Comparison of ENCODE assay signal across 11 mouse cellular contexts in genomic region chr7:142537181-142537580, GRCm38 (mm10). TPM values are rescaled to one million over a fixed set of nuclear protein-coding genes. Genes with fewer than 3 reads are reported as not detected.
DNase-seq lines count a peak whose midpoint lies in the region; ATAC-seq and TF ChIP-seq lines count a peak whose summit lies in the region.
"Had no signal": no experiment of that assay in that cellular context is flagged by ENCODE, and none has a peak within 500 bp of the region (broad histone marks: within the 10 kb centered on the region; RNA-seq: fewer than 3 reads in every experiment).

No protein-coding gene starts in this region.

- peak overlapping the region; percentile 61 for H3K27ac ChIP-seq in heart, embryonic 16.5 days (ENCODE audit: low read length)
- peak overlapping the region; percentile 96 for H3K27ac ChIP-seq in stomach, embryonic 14.5 days (ENCODE audit: low read length)
- H3K27ac ChIP-seq in stomach, postnatal 0 days (replicated peaks): no peak overlapping the region
- peak overlapping the region; percentile 92 for H3K27ac ChIP-seq in limb, embryonic 15.5 days

- no peak overlapping the region for H3K4me2 ChIP-seq in heart, embryonic 16.5 days (ENCODE audit: low read depth, low read length)
- H3K4me2 ChIP-seq in stomach, embryonic 14.5 days (replicated peaks; ENCODE audit: low read depth, low read length): no peak overlapping the region
- no peak overlapping the region for H3K4me2 ChIP-seq in stomach, postnatal 0 days (replicated peaks; ENCODE audit: low read depth)
- H3K4me2 ChIP-seq in limb, embryonic 15.5 days: no peak overlapping the region

- 66% methylated on average over 5 of the region's 5 CpGs for WGBS in heart, embryonic 16.5 days
- 46% methylated on average over 5 of the region's 5 CpGs for WGBS in stomach, embryonic 14.5 days
- WGBS in stomach, postnatal 0 days: 62% methylated on average over 5 of the region's 5 CpGs
- WGBS in limb, embryonic 15.5 days: 38% methylated on average over 5 of the region's 5 CpGs
- 86% methylated on average over 5 of the region's 5 CpGs for WGBS in lung, adult 2 months

- no peak for ATAC-seq in heart, embryonic 16.5 days (replicated peaks; ENCODE audit: extremely low read depth, insufficient read depth, low FRiP score)
- no peak for ATAC-seq in stomach, embryonic 14.5 days (ENCODE audit: insufficient number of reproducible peaks, insufficient read depth, low FRiP score, low read depth)
- no peak for ATAC-seq in stomach, postnatal 0 days (ENCODE audit: low FRiP score, low TSS enrichment)
- no peak for ATAC-seq in limb, embryonic 15.5 days (ENCODE audit: insufficient number of reproducible peaks, low FRiP score, low TSS enrichment, low read depth)

- no peaks in the 10 kb centered on the region for H3K27me3 ChIP-seq in heart, embryonic 16.5 days (ENCODE audit: control insufficient read depth, insufficient read depth, low read length)
- no peaks in the 10 kb centered on the region for H3K27me3 ChIP-seq in stomach, embryonic 14.5 days (ENCODE audit: control insufficient read depth, insufficient read depth, low read length)
- H3K27me3 ChIP-seq in stomach, postnatal 0 days (ENCODE audit: control insufficient read depth, insufficient read depth, low read length): no peaks in the 10 kb centered on the region
- H3K27me3 ChIP-seq in limb, embryonic 15.5 days: no peaks in the 10 kb centered on the region

- H3K9ac ChIP-seq in heart, embryonic 16.5 days (ENCODE audit: low read length): 0 out of 2 replicates have a peak overlapping the region, but pooled peaks have one; percentile 47
- H3K9ac ChIP-seq in stomach, embryonic 14.5 days (replicated peaks; ENCODE audit: low read depth, low read length): no peak overlapping the region
- H3K9ac ChIP-seq in stomach, postnatal 0 days (ENCODE audit: low read length): no peak overlapping the region
- H3K9ac ChIP-seq in limb, embryonic 15.5 days: no peak overlapping the region
- H3K9ac ChIP-seq: forebrain, postnatal 0 days had no signal

- TF ChIP-seq EP300 in stomach, postnatal 0 days (optimal IDR thresholded peaks at IDR 0.05): no peak

- H3K36me3 ChIP-seq in heart, embryonic 16.5 days (ENCODE audit: control insufficient read depth, insufficient read depth): 0 out of 2 replicates have a peak, but pooled peaks cover 5% of the 10 kb centered on the region
- peaks cover 4% of the 10 kb centered on the region; the same call in 1 of the 2 replicates for H3K36me3 ChIP-seq in stomach, embryonic 14.5 days (ENCODE audit: control insufficient read depth, insufficient read depth, low read length)
- H3K36me3 ChIP-seq in stomach, postnatal 0 days (ENCODE audit: control insufficient read depth, insufficient read depth, low read length): no peaks in the 10 kb centered on the region
- H3K36me3 ChIP-seq in limb, embryonic 15.5 days: no peaks in the 10 kb centered on the region

- no peak overlapping the region for H3K4me3 ChIP-seq in heart, embryonic 16.5 days (ENCODE audit: low read length)
- no peak overlapping the region for H3K4me3 ChIP-seq in stomach, embryonic 14.5 days (ENCODE audit: low read depth, low read length)
- H3K4me3 ChIP-seq in stomach, postnatal 0 days (ENCODE audit: low read depth, low read length): no peak overlapping the region
- no peak overlapping the region for H3K4me3 ChIP-seq in limb, embryonic 15.5 days
- no peak overlapping the region for H3K4me3 ChIP-seq in lung, adult 2 months (replicated peaks; ENCODE audit: extremely low read depth, low read depth, low read length)

- no peak for TF ChIP-seq POLR2A in lung, adult 2 months (IDR thresholded peaks at IDR 0.05; ENCODE audit: borderline replicate concordance, extremely low read depth, low read depth, low read length)

- no peak for DNase-seq in heart, postnatal 36 days
- DNase-seq in stomach, postnatal 0 days (ENCODE audit: low spot score): no peak
- peak; percentile 75 for DNase-seq in yolk sac, embryonic 10.5 days (ENCODE audit: low spot score)
- no peak for DNase-seq in lung, adult 2 months
- no peak for DNase-seq in gastrocnemius, postnatal 4 days (ENCODE audit: low spot score in 2 of 2)

- intact Hi-C loops in heart, postnatal 36 days (cut with DNase I): loop anchor here (5.0 kb wide), 1 partner anchor 135 kb away; no protein-coding TSS in a partner anchor

- no peak for TF ChIP-seq CTCF in stomach, postnatal 0 days (IDR thresholded peaks at IDR 0.05; ENCODE audit: low read depth)
- no peak for TF ChIP-seq CTCF in lung, adult 2 months (IDR thresholded peaks at IDR 0.05; ENCODE audit: insufficient read depth, low read length)

- H3K4me1 ChIP-seq in heart, embryonic 16.5 days (ENCODE audit: control insufficient read depth, insufficient read depth, low read length): peaks cover 32% of the 10 kb centered on the region
- H3K4me1 ChIP-seq in stomach, embryonic 14.5 days (ENCODE audit: control insufficient read depth, insufficient read depth, low read length): peaks cover 58% of the 10 kb centered on the region
- peaks cover 19% of the 10 kb centered on the region for H3K4me1 ChIP-seq in stomach, postnatal 0 days (replicated peaks; ENCODE audit: control insufficient read depth, insufficient read depth)
- H3K4me1 ChIP-seq in limb, embryonic 15.5 days: peaks cover 86% of the 10 kb centered on the region
- peaks cover 3% of the 10 kb centered on the region; the same call in 1 of the 2 replicates for H3K4me1 ChIP-seq in lung, adult 2 months (ENCODE audit: control insufficient read depth, insufficient read depth, low read length)

- no peaks in the 10 kb centered on the region for H3K9me3 ChIP-seq in heart, embryonic 16.5 days (replicated peaks; ENCODE audit: control insufficient read depth, low read length)
- H3K9me3 ChIP-seq in stomach, embryonic 14.5 days (ENCODE audit: control insufficient read depth, low read depth, low read length): no peaks in the 10 kb centered on the region
- no peaks in the 10 kb centered on the region for H3K9me3 ChIP-seq in stomach, postnatal 0 days (ENCODE audit: control insufficient read depth, low read length)
- H3K9me3 ChIP-seq in limb, embryonic 15.5 days: no peaks in the 10 kb centered on the region

RNA-seq across cellular contexts. Expression of gene Mrpl23, which starts 4.7 kb away (rescaled TPM):
- polyA plus RNA-seq in heart, embryonic 16.5 days (2015; fragmentation: Nextera tagmentation; extraction: Ambion mirVana): 14.2 and 20.0 TPM in 2 replicates
- 10 to 100 TPM; 12.8 to 13.1 TPM for total RNA-seq in heart, postnatal 36 days (2021)
- 32.6 and 35.6 TPM in 2 replicates for polyA plus RNA-seq in stomach, embryonic 14.5 days (2014; fragmentation: Nextera tagmentation; extraction: Ambion mirVana)
- polyA plus RNA-seq in stomach, postnatal 0 days (2015; fragmentation: Nextera tagmentation; extraction: Ambion mirVana): 17.7 and 19.4 TPM in 2 replicates
- polyA plus RNA-seq in limb, embryonic 15.5 days (2015; fragmentation: Nextera tagmentation; extraction: Ambion mirVana): 28.8 and 30.5 TPM in 2 replicates
- 8.0 and 10.3 TPM in 2 replicates for polyA plus RNA-seq in lung, adult 2 months (2012; rRNA removed)
- total RNA-seq in gastrocnemius, postnatal 4 days (2021): 1 to 10 TPM; 6.3 to 9.4 TPM

RNA-seq across cellular contexts. Expression of gene Tnnt3, which starts 38.5 kb away (rescaled TPM):
- 5.3 and 17.1 TPM in 2 replicates for polyA plus RNA-seq in heart, embryonic 16.5 days (2015; fragmentation: Nextera tagmentation; extraction: Ambion mirVana)
- total RNA-seq in heart, postnatal 36 days (2021): under 1 TPM; 0.61 to 0.68 TPM
- 2.2 and 2.6 TPM in 2 replicates for polyA plus RNA-seq in stomach, embryonic 14.5 days (2014; fragmentation: Nextera tagmentation; extraction: Ambion mirVana)
- polyA plus RNA-seq in stomach, postnatal 0 days (2015; fragmentation: Nextera tagmentation; extraction: Ambion mirVana): 8.0 and 11.7 TPM in 2 replicates
- polyA plus RNA-seq in limb, embryonic 15.5 days (2015; fragmentation: Nextera tagmentation; extraction: Ambion mirVana): 154 and 517 TPM in 2 replicates
- polyA plus RNA-seq in lung, adult 2 months (2012; rRNA removed): 4.1 and 64.7 TPM in 2 replicates
- over 10,000 TPM in 1 of 2 experiments, 1,000 to 10,000 TPM in 1; 9,881 to 10,830 TPM for total RNA-seq in gastrocnemius, postnatal 4 days (2021)
- total RNA-seq: adrenal gland, postnatal 25 days; left cerebral cortex, postnatal 36 days had no signal
